Mouse (Mus musculus): ENCODE measurements around the gene Sephs2.

DNA sequence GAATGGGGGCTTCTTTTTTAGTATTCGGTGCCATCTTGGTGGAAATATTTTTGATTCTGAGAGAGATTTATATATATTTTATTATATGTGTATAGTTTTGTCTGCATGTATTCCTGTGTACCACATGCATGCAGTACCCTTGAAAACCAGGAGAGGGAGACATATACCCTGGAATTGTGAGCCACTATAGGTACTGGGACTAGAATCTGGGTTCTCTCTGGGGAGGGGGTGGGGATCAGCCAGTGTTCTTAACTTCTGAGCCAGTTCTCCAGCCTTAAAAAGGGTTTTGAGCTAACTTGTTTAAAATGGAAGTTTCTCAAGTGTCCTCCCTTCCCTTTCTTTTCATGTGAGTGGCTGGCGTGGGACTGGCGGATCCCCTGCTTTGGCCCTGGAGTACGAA lies 35.0 kb upstream of the Sephs2 start:
- TF ChIP-seq MAFK (IDR thresholded peaks at IDR 0.05; ENCODE audit: insufficient read depth, low read depth, low read length) (no peak), CHD2 (IDR thresholded peaks at IDR 0.05; ENCODE audit: low read depth, low read length) (no peak), ZNF384 (IDR thresholded peaks at IDR 0.05; ENCODE audit: low read depth, low read length) (no peak)
